Mouse (Mus musculus) lung, postnatal 0 days (tissue): ENCODE data around the gene Map3k15. TPM values are rescaled to one million over a fixed set of nuclear protein-coding genes. Genes with fewer than 3 reads are reported as not detected.

Source experiments
- ATAC-seq: fragments of 200-750 bp; cut with Nextera tagmentation; 2 replicates; pipeline ENCODE4 v1.8.0; 2017; ENCODE audit warnings: moderate library complexity
- DNase-seq: peaks from one replicate; pipeline ENCODE4 v3.0.0-alpha.2; 2016; ENCODE audit warnings: low spot score
- H3K27ac ChIP-seq: fragments of 300-500 bp; sonication (generic); 2 replicates; pipeline ENCODE4 v1.5.1; 2014; ENCODE audit warnings: antibody characterized with exemption, mild to moderate bottlenecking, low read length, mixed read lengths
- H3K27me3 ChIP-seq: fragments of 300-500 bp; sonication (generic); replicated peaks from 2 replicates; pipeline ENCODE4 v1.6.1; 2014; ENCODE audit warnings: low read length, mixed read lengths; ENCODE audit not compliant: insufficient read depth
- H3K36me3 ChIP-seq: fragments of 300-500 bp; sonication (generic); 2 replicates; pipeline ENCODE4 v1.6.1; 2014; ENCODE audit warnings: low read length, mixed read lengths; ENCODE audit not compliant: insufficient read depth
- H3K4me1 ChIP-seq: fragments of 300-500 bp; sonication (generic); 2 replicates; pipeline ENCODE4 v1.6.1; 2014; ENCODE audit warnings: antibody characterized with exemption, low read depth, low read length, mixed read lengths; ENCODE audit not compliant: insufficient read depth
- H3K4me2 ChIP-seq: fragments of 300-500 bp; sonication (generic); replicated peaks from 2 replicates; pipeline ENCODE4 v1.6.1; 2014; ENCODE audit warnings: low read depth, mild to moderate bottlenecking, low read length, moderate library complexity, mixed read lengths
- H3K4me3 ChIP-seq: fragments of 300-500 bp; sonication (generic); 2 replicates; pipeline ENCODE4 v1.5.1; 2014; ENCODE audit warnings: low read depth, low read length
- H3K9ac ChIP-seq: fragments of 300-500 bp; sonication (generic); replicated peaks from 2 replicates; pipeline ENCODE4 v1.6.1; 2014; ENCODE audit warnings: low read depth, mild to moderate bottlenecking
- H3K9me3 ChIP-seq: fragments of 300-500 bp; sonication (generic); 2 replicates; pipeline ENCODE4 v1.6.1; 2016; ENCODE audit warnings: low read length, mixed read lengths
- CTCF ChIP-seq: IDR thresholded peaks from 2 replicates; pipeline ENCODE4 v1.5.1; 2016; ENCODE audit warnings: antibody characterized with exemption, mild to moderate bottlenecking
- EP300 ChIP-seq: IDR thresholded peaks from 2 replicates; pipeline ENCODE4 v1.6.1; 2016; ENCODE audit warnings: antibody characterized with exemption, mild to moderate bottlenecking, control low read depth
- WGBS: fragments of 180-500 bp; shearing (Covaris S2); extraction: QIAGEN DNeasy Blood & Tissue Kit; methylation state at CpG from one replicate; pipeline ENCODE4 v1.1.7; 2014; 5-methylcytosine and 5-hydroxymethylcytosine counted together
- polyA plus RNA-seq: library from polyadenylated mRNA; unstranded; fragments of >200 nt; fragmentation: Nextera tagmentation; extraction: Ambion mirVana; gene quantifications from 2 replicates; pipeline ENCODE4 v1.2.1, GENCODE M21; 2015

Gene Map3k15
- polyA plus RNA-seq, 1 experiment from 2014 or later, result 1.0 TPM

DNA sequence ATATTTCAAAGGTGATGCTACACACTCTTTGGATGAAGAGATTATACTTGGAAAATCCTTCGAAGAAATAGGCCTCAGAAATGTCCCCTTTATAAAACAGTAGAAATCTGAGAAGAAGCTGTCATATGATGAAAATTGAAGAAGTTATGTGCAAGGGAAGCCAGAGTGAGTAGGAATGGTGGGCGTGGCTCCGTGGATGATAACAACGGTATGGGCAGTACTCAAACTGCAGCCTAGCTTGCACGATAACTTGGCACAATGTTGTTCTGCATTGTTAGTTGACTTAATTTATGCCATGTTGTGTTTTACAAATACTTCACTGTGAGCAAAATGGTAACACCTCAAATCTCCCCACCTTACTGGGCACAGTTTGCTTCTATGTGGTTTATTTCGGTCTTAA is 7.6 kb downstream of the Map3k15 start:
- no peak for ATAC-seq
- DNase-seq, result no peak
- 80% methylated on average over 6 of the region's 6 CpGs for WGBS
- Histone ChIP-seq H3K4me3 (no peak overlapping the region), H3K27ac (no peak overlapping the region), H3K27me3 (no peaks in the 10 kb centered on the region), H3K4me2 (no peak overlapping the region), H3K9ac (no peak overlapping the region), H3K9me3 (no peaks in the 10 kb centered on the region), H3K4me1 (no peaks in the 10 kb centered on the region), H3K36me3 (no peaks in the 10 kb centered on the region)
- no peak for TF ChIP-seq EP300
- TF ChIP-seq CTCF, result no peak

GRCm38 (mm10) chrX:160053306-160053705 is 65.1 kb downstream of the Map3k15 start:
- no peak for TF ChIP-seq EP300
- no peak for TF ChIP-seq CTCF
- no peak overlapping the region for H3K4me3 ChIP-seq

DNA sequence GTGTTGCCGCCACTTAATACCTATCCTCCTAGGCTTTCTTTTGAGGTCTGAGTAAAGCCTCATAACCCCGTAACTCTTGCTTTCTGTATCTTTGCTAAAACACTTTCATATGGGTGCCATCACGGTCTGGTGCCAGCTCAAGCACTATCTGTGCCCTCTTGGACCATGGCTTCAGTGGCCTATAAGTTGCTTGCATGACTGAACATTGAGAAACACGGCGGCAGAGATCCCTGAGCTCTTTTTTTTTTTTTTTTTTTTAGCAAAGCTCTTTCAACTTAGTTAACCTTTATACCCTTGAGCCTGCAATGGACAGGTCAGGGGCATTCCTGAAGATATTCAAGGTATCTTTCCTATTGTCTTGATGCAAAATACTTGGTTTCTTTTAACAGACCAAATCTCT is 66.4 kb downstream of the Map3k15 start:
- WGBS, result 73% methylated on average over 5 of the region's 5 CpGs
- Histone ChIP-seq H3K9ac (no peak overlapping the region), H3K4me1 (no peaks in the 10 kb centered on the region), H3K4me3 (no peak overlapping the region), H3K9me3 (no peaks in the 10 kb centered on the region), H3K27ac (no peak overlapping the region), H3K4me2 (no peak overlapping the region), H3K27me3 (no peaks in the 10 kb centered on the region), H3K36me3 (no peaks in the 10 kb centered on the region)
- no peak for TF ChIP-seq CTCF
- no peak for TF ChIP-seq EP300
- DNase-seq (no peak), ATAC-seq (no peak)

More at GRCm38 (mm10) chrX:160053306-160053705, 65.1 kb downstream of the Map3k15 start:
- DNase-seq (no peak), ATAC-seq (no peak)
- H3K27ac ChIP-seq, result no peak overlapping the region
- no peaks in the 10 kb centered on the region for H3K9me3 ChIP-seq
- no peaks in the 10 kb centered on the region for H3K36me3 ChIP-seq
- 50% methylated on average over 1 of the region's 1 CpGs for WGBS
- no peaks in the 10 kb centered on the region for H3K27me3 ChIP-seq
- no peak overlapping the region for H3K9ac ChIP-seq
- no peaks in the 10 kb centered on the region for H3K4me1 ChIP-seq
- no peak overlapping the region for H3K4me2 ChIP-seq

DNA sequence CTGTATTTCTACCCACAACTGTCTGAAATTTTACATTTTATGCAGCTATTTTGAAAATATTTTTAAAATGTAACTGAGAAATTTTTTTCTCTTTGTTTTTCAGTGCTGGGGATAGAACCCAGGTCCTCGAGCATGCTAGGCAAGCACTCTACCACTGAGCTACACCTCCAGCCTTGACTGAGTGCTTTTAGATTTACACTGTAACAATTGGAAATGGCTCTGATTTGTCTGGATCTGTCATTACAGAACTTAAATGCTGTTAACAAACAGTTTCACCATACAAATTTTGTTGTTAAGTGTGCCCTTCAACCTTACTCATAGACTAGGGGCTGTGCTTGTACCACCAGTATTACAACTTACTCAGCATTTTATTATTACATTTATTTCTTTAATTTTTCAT is 103.7 kb downstream of the Map3k15 start:
- no peaks in the 10 kb centered on the region for H3K36me3 ChIP-seq
- DNase-seq (no peak), ATAC-seq (no peak)
- H3K4me1 ChIP-seq, result no peaks in the 10 kb centered on the region
- TF ChIP-seq EP300 (no peak), CTCF (no peak)
- H3K4me2 ChIP-seq, result no peak overlapping the region
- H3K27ac ChIP-seq, result no peak overlapping the region
- no peaks in the 10 kb centered on the region for H3K27me3 ChIP-seq
- H3K4me3 ChIP-seq, result no peak overlapping the region
- H3K9me3 ChIP-seq, result no peaks in the 10 kb centered on the region
- 70% methylated on average over 1 of the region's 1 CpGs for WGBS
- no peak overlapping the region for H3K9ac ChIP-seq

- DNase-seq (no peak), ATAC-seq (no peak)
- H3K27me3 ChIP-seq, result no peaks in the 10 kb centered on the region
- no peak overlapping the region for H3K4me3 ChIP-seq
- no peak for TF ChIP-seq EP300
- TF ChIP-seq CTCF, result no peak
- H3K4me1 ChIP-seq, result no peaks in the 10 kb centered on the region
- no peaks in the 10 kb centered on the region for H3K36me3 ChIP-seq
- no peak overlapping the region for H3K4me2 ChIP-seq
- H3K9ac ChIP-seq, result no peak overlapping the region
- no peak overlapping the region for H3K27ac ChIP-seq
- no peaks in the 10 kb centered on the region for H3K9me3 ChIP-seq
- WGBS, result 40% methylated on average over 4 of the region's 4 CpGs
Measured at GRCm38 (mm10) chrX:160107817-160108216, 119.6 kb downstream of the Map3k15 start.

- H3K36me3 ChIP-seq, result no peaks in the 10 kb centered on the region
- no peaks in the 10 kb centered on the region for H3K27me3 ChIP-seq
- ATAC-seq (no peak), DNase-seq (no peak)
- no peak overlapping the region for H3K4me2 ChIP-seq
- 90% methylated on average over 1 of the region's 1 CpGs for WGBS
- H3K9me3 ChIP-seq, result no peaks in the 10 kb centered on the region
- no peak for TF ChIP-seq EP300
- no peak overlapping the region for H3K4me3 ChIP-seq
- no peak overlapping the region for H3K9ac ChIP-seq
- no peak overlapping the region for H3K27ac ChIP-seq
- H3K4me1 ChIP-seq, result no peaks in the 10 kb centered on the region
Measured at GRCm38 (mm10) chrX:160113777-160114176, 125.5 kb downstream of the Map3k15 start.

GRCm38 (mm10) chrX:160116074-160116473 is 127.8 kb downstream of the Map3k15 start:
- TF ChIP-seq CTCF (no peak), EP300 (no peak)
- no peak overlapping the region for H3K27ac ChIP-seq
- no peaks in the 10 kb centered on the region for H3K9me3 ChIP-seq
- no peaks in the 10 kb centered on the region for H3K36me3 ChIP-seq
- no peaks in the 10 kb centered on the region for H3K4me1 ChIP-seq
- no peak overlapping the region for H3K9ac ChIP-seq
- DNase-seq (peak; percentile 6), ATAC-seq (no peak)
- no peak overlapping the region for H3K4me3 ChIP-seq
- no peak overlapping the region for H3K4me2 ChIP-seq
- no peaks in the 10 kb centered on the region for H3K27me3 ChIP-seq
